Mouse (Mus musculus): ENCODE measurements around the gene Eif5a. TPM values are rescaled to one million over a fixed set of nuclear protein-coding genes. Genes with fewer than 3 reads are reported as not detected.

Gene Eif5a
- total RNA-seq, 1 experiment from 2014 or later = 854 TPM

- ATAC-seq (replicated peaks; ENCODE audit: low read depth, poor library complexity, severe bottlenecking) = peak; percentile 54
Measured at GRCm38 (mm10) chr11:69880853-69881603, 40.7 kb downstream of the Eif5a start, which contains the start of gene Kctd11. TSS of gene Kctd11 (minus strand) at chr11:69881406.

GRCm38 (mm10) chr11:69880506-69880852 is 41.3 kb downstream of the Eif5a start:
- ATAC-seq (replicated peaks; ENCODE audit: low read depth, poor library complexity, severe bottlenecking) = peak; percentile 23

GRCm38 (mm10) chr11:69879711-69880110 is 42.0 kb downstream of the Eif5a start:
- no peak for ATAC-seq (replicated peaks; ENCODE audit: low read depth, poor library complexity, severe bottlenecking)

- no peak for ATAC-seq (replicated peaks; ENCODE audit: low read depth, poor library complexity, severe bottlenecking)
Measured at GRCm38 (mm10) chr11:69878952-69879351, 42.8 kb downstream of the Eif5a start.

GRCm38 (mm10) chr11:69878399-69878798 is 43.4 kb downstream of the Eif5a start:
- no peak for ATAC-seq (replicated peaks; ENCODE audit: low read depth, poor library complexity, severe bottlenecking)

- ATAC-seq (replicated peaks; ENCODE audit: low read depth, poor library complexity, severe bottlenecking) = no peak
Measured at GRCm38 (mm10) chr11:69877878-69878277, 43.9 kb downstream of the Eif5a start, which contains the start of gene Tmem95. TSS of gene Tmem95 (minus strand) at chr11:69878018.

GRCm38 (mm10) chr11:69876867-69877266 is 44.9 kb downstream of the Eif5a start:
- peak; percentile 76 for ATAC-seq (replicated peaks; ENCODE audit: low read depth, poor library complexity, severe bottlenecking)

GRCm38 (mm10) chr11:69876186-69876585 is 45.6 kb downstream of the Eif5a start:
- ATAC-seq (replicated peaks; ENCODE audit: low read depth, poor library complexity, severe bottlenecking) = peak; percentile 10; the same call in 1 of the 2 replicates

GRCm38 (mm10) chr11:69872451-69872850 is 49.3 kb downstream of the Eif5a start:
- ATAC-seq (replicated peaks; ENCODE audit: low read depth, poor library complexity, severe bottlenecking) = no peak

- ATAC-seq (replicated peaks; ENCODE audit: low read depth, poor library complexity, severe bottlenecking) = no peak
Measured at GRCm38 (mm10) chr11:69871822-69872221, 49.9 kb downstream of the Eif5a start.

- no peak for ATAC-seq (replicated peaks; ENCODE audit: low read depth, poor library complexity, severe bottlenecking)
Measured at GRCm38 (mm10) chr11:69870289-69871069, 51.3 kb downstream of the Eif5a start.

- no peak for ATAC-seq (replicated peaks; ENCODE audit: low read depth, poor library complexity, severe bottlenecking)
Measured at GRCm38 (mm10) chr11:69867335-69867734, 54.4 kb downstream of the Eif5a start.

Other genes starting within 250 kb of the Eif5a start
- gene Eif4a1, start 249.5 kb downstream of the Eif5a start, total RNA-seq (2017) = 895 and 933 TPM in 2 replicates
- gene Senp3, start 239.9 kb downstream of the Eif5a start, total RNA-seq (2017) = 75.7 and 92.7 TPM in 2 replicates
- gene Tnfsf13, start 236.2 kb downstream of the Eif5a start, total RNA-seq (2017) = 7.7 and 11.1 TPM in 2 replicates
- gene Tnfsf12, start 226.1 kb downstream of the Eif5a start, total RNA-seq (2017) = not detected in 2 replicates
- 2.1 and 3.0 TPM in 2 replicates for gene Tnfsfm13, start 225.9 kb downstream of the Eif5a start, total RNA-seq (2017)
- gene Polr2a, start 163.3 kb downstream of the Eif5a start, total RNA-seq (2017) = 59.3 and 132 TPM in 2 replicates
- gene Slc35g3, start 160.0 kb downstream of the Eif5a start, total RNA-seq (2017) = not detected in 2 replicates
- 2.2 and 2.6 TPM in 2 replicates for gene Zbtb4, start 156.0 kb downstream of the Eif5a start, total RNA-seq (2017)
- 0.27 and 1.5 TPM in 2 replicates for gene Chrnb1, start 126.0 kb downstream of the Eif5a start, total RNA-seq (2017)
- gene Fgf11, start 120.1 kb downstream of the Eif5a start, total RNA-seq (2017) = 2.5 TPM in 1 of 2 replicates, not detected in the other
- not detected in 2 replicates for gene Tmem102, start 116.3 kb downstream of the Eif5a start, total RNA-seq (2017)
- not detected in 2 replicates for gene Gm39566, start 106.7 kb downstream of the Eif5a start, total RNA-seq (2017)
- gene Spem2, start 103.5 kb downstream of the Eif5a start, total RNA-seq (2017) = not detected in 2 replicates
- gene Spem1, start 99.8 kb downstream of the Eif5a start, total RNA-seq (2017) = not detected in 2 replicates
- 6.5 and 8.6 TPM in 2 replicates for gene Nlgn2, start 84.2 kb downstream of the Eif5a start, total RNA-seq (2017)
- gene Tmem256, start 83.4 kb downstream of the Eif5a start, total RNA-seq (2017) = 245 and 258 TPM in 2 replicates
- 24.6 and 31.0 TPM in 2 replicates for gene Plscr3, start 75.6 kb downstream of the Eif5a start, total RNA-seq (2017)
- gene Tnk1, start 63.2 kb downstream of the Eif5a start, total RNA-seq (2017) = not detected in 2 replicates
- not detected in 2 replicates for gene Tmem95, start 43.9 kb downstream of the Eif5a start, total RNA-seq (2017)
- gene Kctd11, start 40.6 kb downstream of the Eif5a start, total RNA-seq (2017) = 0.39 and 0.50 TPM in 2 replicates
- 73.1 and 81.7 TPM in 2 replicates for gene Acap1, start 26.4 kb downstream of the Eif5a start, total RNA-seq (2017)
- 5.5 and 5.9 TPM in 2 replicates for gene 2810408A11Rik, start 21.0 kb downstream of the Eif5a start, total RNA-seq (2017)
- gene Neurl4, start 20.9 kb downstream of the Eif5a start, total RNA-seq (2017) = 26.9 and 32.3 TPM in 2 replicates
- 42.0 and 78.8 TPM in 2 replicates for gene Gps2, start 8.1 kb downstream of the Eif5a start, total RNA-seq (2017)
- not detected in 2 replicates for gene Ybx2, start 13.8 kb upstream of the Eif5a start, total RNA-seq (2017)
- gene Slc2a4, start 26.2 kb upstream of the Eif5a start, total RNA-seq (2017) = 0.78 TPM in 1 of 2 replicates, not detected in the other
- not detected in 2 replicates for gene Cldn7, start 42.8 kb upstream of the Eif5a start, total RNA-seq (2017)
- 22.1 and 47.1 TPM in 2 replicates for gene Ctdnep1, start 59.2 kb upstream of the Eif5a start, total RNA-seq (2017)
- gene Elp5, start 60.6 kb upstream of the Eif5a start, total RNA-seq (2017) = 41.2 and 47.0 TPM in 2 replicates
- 163 and 255 TPM in 2 replicates for gene Gabarap, start 69.2 kb upstream of the Eif5a start, total RNA-seq (2017)
- gene Phf23, start 73.8 kb upstream of the Eif5a start, total RNA-seq (2017) = 40.9 and 59.2 TPM in 2 replicates
- gene Dvl2, start 78.6 kb upstream of the Eif5a start, total RNA-seq (2017) = 12.6 and 13.1 TPM in 2 replicates
- gene Acadvl, start 93.5 kb upstream of the Eif5a start, total RNA-seq (2017) = 43.7 and 46.0 TPM in 2 replicates
- gene Dlg4, start 95.0 kb upstream of the Eif5a start, total RNA-seq (2017) = 3.0 and 5.2 TPM in 2 replicates
- 0.82 TPM in 1 of 2 replicates, not detected in the other for gene Asgr1, start 132.1 kb upstream of the Eif5a start, total RNA-seq (2017)
- gene Asgr2, start 170.7 kb upstream of the Eif5a start, total RNA-seq (2017) = not detected in 2 replicates
- gene Mgl2, start 208.4 kb upstream of the Eif5a start, total RNA-seq (2017) = 1.1 and 1.5 TPM in 2 replicates
- 7.7 and 7.9 TPM in 2 replicates for gene Clec10a, start 234.2 kb upstream of the Eif5a start, total RNA-seq (2017)

All from common myeloid progenitor, adult 5-6 weeks (primary cell).